Mouse (Mus musculus) embryonic facial prominence, embryonic 10.5 days (tissue): Measurements from ENCODE around the gene Ddx19b. TPM values are rescaled to one million over a fixed set of nuclear protein-coding genes. Genes with fewer than 3 reads are reported as not detected.
"Not testable (repeated sequence)": the region's sequence is repeated elsewhere in the genome, so short reads cannot be mapped to it uniquely, and the experiment has no call there.

Experiments
- DNase-seq: peaks from one replicate; pipeline ENCODE4 v3.0.0-alpha.2; 2017; ENCODE audit warnings: low spot score
- H3K27ac ChIP-seq: fragments of 300-500 bp; sonication (generic); replicated peaks from 2 replicates; pipeline ENCODE4 v1.5.1; 2016; ENCODE audit warnings: mild to moderate bottlenecking
- H3K27me3 ChIP-seq: fragments of 300-500 bp; sonication (generic); replicated peaks from 2 replicates; pipeline ENCODE4 v1.6.1; 2016; ENCODE audit warnings: low read depth, mild to moderate bottlenecking; ENCODE audit not compliant: poor library complexity, severe bottlenecking
- H3K36me3 ChIP-seq: fragments of 300-500 bp; sonication (generic); replicated peaks from 2 replicates; pipeline ENCODE4 v1.6.1; 2016; ENCODE audit warnings: mild to moderate bottlenecking, moderate library complexity
- H3K4me1 ChIP-seq: fragments of 300-500 bp; sonication (generic); 2 replicates; pipeline ENCODE4 v1.6.1; 2016
- H3K4me3 ChIP-seq: fragments of 300-500 bp; sonication (generic); 2 replicates; pipeline ENCODE4 v1.5.1; 2016; ENCODE audit warnings: mild to moderate bottlenecking, moderate library complexity
- H3K9me3 ChIP-seq: fragments of 300-500 bp; sonication (generic); 2 replicates; pipeline ENCODE4 v1.6.1; 2016; ENCODE audit warnings: mild to moderate bottlenecking
- WGBS: fragments of 180-500 bp; shearing (Covaris S2); methylation state at CpG from one replicate; pipeline ENCODE4 v1.1.7; 2016; 5-methylcytosine and 5-hydroxymethylcytosine counted together
- polyA plus RNA-seq: library from polyadenylated mRNA; unstranded; fragments of >200 nt; fragmentation: Nextera tagmentation; extraction: Ambion mirVana; gene quantifications from 2 replicates; pipeline ENCODE4 v1.2.1, GENCODE M21; 2016

Gene Ddx19b
- polyA plus RNA-seq, 1 experiment from 2014 or later, result 7.7 TPM

DNA sequence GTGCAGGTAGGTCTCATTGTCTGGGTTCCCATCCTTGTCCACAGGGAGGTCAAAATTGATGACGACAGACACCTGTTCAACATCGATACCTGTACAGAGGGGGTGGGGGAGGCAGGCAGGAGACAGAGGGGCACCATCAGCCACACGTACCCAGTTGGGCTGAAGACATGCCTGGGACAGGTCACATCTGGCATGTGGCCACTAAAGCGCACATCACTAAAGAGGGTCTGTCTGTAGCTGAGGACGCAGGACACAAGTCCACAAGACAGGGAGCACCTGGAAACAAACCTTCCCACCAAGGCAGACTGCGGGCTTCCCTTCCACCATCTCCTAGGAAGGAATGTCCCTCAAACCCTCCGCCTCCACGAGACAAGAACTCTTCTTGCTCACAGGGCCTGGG lies 55.0 kb downstream of the Ddx19b start:
- H3K9me3 ChIP-seq, DNase-seq: not testable (repeated sequence)

GRCm38 (mm10) chr8:110969910-110970770 lies 61.4 kb downstream of the Ddx19b start:
- H3K27me3 ChIP-seq, result no peaks in the 10 kb centered on the region
- peak overlapping the region; percentile 62 for H3K4me3 ChIP-seq
- peaks cover 91% of the 10 kb centered on the region for H3K36me3 ChIP-seq
- H3K4me1 ChIP-seq, result peaks cover 14% of the 10 kb centered on the region
- peak overlapping the region; percentile 85 for H3K27ac ChIP-seq
- H3K9me3 ChIP-seq, result no peaks in the 10 kb centered on the region
- WGBS, result 5% methylated on average over 45 of the region's 45 CpGs
- peak; percentile 94 for DNase-seq

More for the DNA sequence above, 55.0 kb downstream of the Ddx19b start:
- H3K4me1 ChIP-seq, H3K27me3 ChIP-seq, H3K27ac ChIP-seq, H3K4me3 ChIP-seq: not testable (repeated sequence)
- WGBS, result 95% methylated on average over 8 of the region's 8 CpGs
- H3K36me3 ChIP-seq, result peaks cover 87% of the 10 kb centered on the region

GRCm38 (mm10) chr8:110967326-110967725 lies 64.2 kb downstream of the Ddx19b start:
- peaks cover 14% of the 10 kb centered on the region for H3K4me1 ChIP-seq
- no peak overlapping the region for H3K4me3 ChIP-seq
- 83% methylated on average over 9 of the region's 9 CpGs for WGBS
- H3K9me3 ChIP-seq, result no peaks in the 10 kb centered on the region
- no peak overlapping the region for H3K27ac ChIP-seq
- H3K36me3 ChIP-seq, result peaks cover 90% of the 10 kb centered on the region
- no peak for DNase-seq
- no peaks in the 10 kb centered on the region for H3K27me3 ChIP-seq

- H3K36me3 ChIP-seq, result peaks cover 91% of the 10 kb centered on the region
- DNase-seq, result no peak
- no peaks in the 10 kb centered on the region for H3K9me3 ChIP-seq
- H3K27me3 ChIP-seq, result no peaks in the 10 kb centered on the region
- peaks cover 14% of the 10 kb centered on the region for H3K4me1 ChIP-seq
- WGBS, result 83% methylated on average over 8 of the region's 8 CpGs
- no peak overlapping the region for H3K4me3 ChIP-seq
- H3K27ac ChIP-seq, result no peak overlapping the region
Observed at GRCm38 (mm10) chr8:110966586-110966985, 65.0 kb downstream of the Ddx19b start.

- Histone ChIP-seq H3K27ac (no peak overlapping the region), H3K4me3 (no peak overlapping the region), H3K27me3 (no peaks in the 10 kb centered on the region), H3K4me1 (peaks cover 8% of the 10 kb centered on the region), H3K36me3 (peaks cover 85% of the 10 kb centered on the region), H3K9me3 (no peaks in the 10 kb centered on the region)
- DNase-seq, result no peak
- WGBS, result 71% methylated on average over 7 of the region's 7 CpGs
Observed at GRCm38 (mm10) chr8:110965594-110965993, 66.0 kb downstream of the Ddx19b start.

DNA sequence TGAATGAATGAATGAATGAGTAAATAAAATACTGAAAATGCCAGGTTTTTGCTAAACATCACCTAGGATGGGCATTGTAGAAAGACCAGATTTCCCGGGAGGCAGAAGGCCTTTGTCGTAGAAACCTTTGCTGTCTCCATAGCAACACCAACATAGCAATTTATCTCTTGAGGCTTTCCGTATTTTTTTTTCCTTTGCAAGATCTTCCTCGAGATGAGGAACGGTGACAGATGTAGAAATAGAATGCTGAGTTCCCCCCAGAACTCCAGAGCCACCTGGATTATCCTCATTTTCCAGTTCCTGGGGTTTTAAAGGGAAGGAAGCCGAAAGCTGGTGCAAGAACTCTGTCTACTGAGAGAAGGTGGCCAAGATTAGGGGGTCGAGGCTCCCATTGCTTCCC lies 66.9 kb downstream of the Ddx19b start:
- Histone ChIP-seq H3K36me3 (peaks cover 88% of the 10 kb centered on the region), H3K27ac (no peak overlapping the region), H3K9me3 (no peaks in the 10 kb centered on the region), H3K4me3 (no peak overlapping the region), H3K27me3 (no peaks in the 10 kb centered on the region), H3K4me1 (peaks cover 1% of the 10 kb centered on the region; the same call in 1 of the 2 replicates)
- WGBS, result 87% methylated on average over 7 of the region's 7 CpGs
- no peak for DNase-seq

- H3K9me3 ChIP-seq, result no peaks in the 10 kb centered on the region
- no peak overlapping the region for H3K27ac ChIP-seq
- no peak overlapping the region for H3K4me3 ChIP-seq
- no peak for DNase-seq
- no peaks in the 10 kb centered on the region for H3K4me1 ChIP-seq
- peaks cover 89% of the 10 kb centered on the region for H3K36me3 ChIP-seq
- H3K27me3 ChIP-seq, result no peaks in the 10 kb centered on the region
- 91% methylated on average over 2 of the region's 2 CpGs for WGBS
Observed at GRCm38 (mm10) chr8:110963051-110963450, 68.5 kb downstream of the Ddx19b start.

DNA sequence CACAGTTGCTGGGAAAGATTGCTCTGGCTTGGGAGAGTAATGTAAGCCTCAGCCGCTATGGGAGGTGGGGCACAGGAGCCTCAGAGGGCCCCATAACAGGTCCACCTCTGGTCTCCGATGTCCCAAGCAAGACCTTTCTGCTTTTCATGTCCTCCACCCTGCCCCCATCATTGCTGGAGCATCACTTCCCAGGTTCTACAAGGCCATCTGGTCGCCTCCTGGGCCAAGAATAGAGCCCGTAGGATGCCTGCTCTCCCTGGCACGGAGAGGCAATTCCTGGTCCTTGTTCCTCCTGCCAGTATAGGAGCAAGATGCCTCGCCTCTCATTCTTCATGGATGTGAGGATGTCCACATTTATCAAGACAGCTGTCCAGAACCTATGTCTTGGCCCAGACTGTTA lies 71.6 kb downstream of the Ddx19b start:
- no peaks in the 10 kb centered on the region for H3K27me3 ChIP-seq
- WGBS, result 94% methylated on average over 6 of the region's 6 CpGs
- peaks cover 10% of the 10 kb centered on the region for H3K4me1 ChIP-seq
- no peak overlapping the region for H3K27ac ChIP-seq
- no peak overlapping the region for H3K4me3 ChIP-seq
- no peaks in the 10 kb centered on the region for H3K9me3 ChIP-seq
- peaks cover 87% of the 10 kb centered on the region for H3K36me3 ChIP-seq
- no peak for DNase-seq

- Histone ChIP-seq H3K9me3 (no peaks in the 10 kb centered on the region), H3K36me3 (peaks cover 86% of the 10 kb centered on the region), H3K27me3 (no peaks in the 10 kb centered on the region), H3K4me1 (peaks cover 13% of the 10 kb centered on the region), H3K27ac (no peak overlapping the region), H3K4me3 (no peak overlapping the region)
- 94% methylated on average over 12 of the region's 12 CpGs for WGBS
- DNase-seq, result no peak
Observed at GRCm38 (mm10) chr8:110959071-110959780, 72.3 kb downstream of the Ddx19b start.

DNA sequence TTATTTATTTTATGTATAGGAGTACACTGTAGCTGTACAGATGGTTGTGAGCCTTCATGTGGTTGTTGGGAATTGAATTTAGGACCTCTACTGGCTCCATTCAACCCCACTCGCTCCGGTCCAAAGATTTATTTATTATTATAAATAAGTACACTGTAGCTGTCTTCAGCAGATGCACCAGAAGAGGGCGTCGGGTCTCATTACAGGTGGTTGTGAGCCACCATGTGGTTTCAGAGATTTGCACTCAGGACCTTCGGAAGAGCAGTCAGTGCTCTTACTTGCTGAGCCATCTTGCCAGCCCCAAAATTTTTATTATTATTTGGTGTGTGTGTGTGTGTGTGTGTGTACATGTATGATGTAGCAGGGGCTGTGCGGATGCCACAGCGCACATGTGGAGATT lies 73.0 kb downstream of the Ddx19b start:
- not testable (repeated sequence) for H3K4me3 ChIP-seq, H3K27ac ChIP-seq, DNase-seq, H3K27me3 ChIP-seq, H3K9me3 ChIP-seq
- WGBS, result 93% methylated on average over 7 of the region's 7 CpGs
- H3K36me3 ChIP-seq, result peaks cover 86% of the 10 kb centered on the region
- peaks cover 13% of the 10 kb centered on the region for H3K4me1 ChIP-seq

DNA sequence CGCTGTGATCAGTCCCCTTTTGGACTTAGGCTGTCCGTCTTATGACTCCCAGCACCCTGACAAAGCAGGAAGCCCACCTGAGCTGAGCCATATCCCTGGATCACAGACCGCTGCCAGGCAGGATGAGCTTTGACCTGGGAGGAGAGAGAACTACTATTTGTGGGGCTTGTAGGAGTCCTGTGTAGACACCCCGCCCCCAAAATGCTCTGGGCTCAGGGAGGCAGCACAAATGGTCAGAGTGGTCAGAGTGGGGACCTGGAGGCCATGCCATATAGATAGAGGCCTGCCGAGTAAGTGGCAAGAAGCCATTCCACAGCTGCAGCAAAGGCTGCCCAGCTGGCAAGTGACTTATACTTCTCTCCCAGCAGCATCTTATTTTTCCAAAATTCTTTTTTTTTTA lies 73.4 kb downstream of the Ddx19b start:
- Histone ChIP-seq H3K36me3 (peaks cover 85% of the 10 kb centered on the region), H3K4me1 (peaks cover 13% of the 10 kb centered on the region), H3K9me3 (no peaks in the 10 kb centered on the region), H3K27me3 (no peaks in the 10 kb centered on the region), H3K4me3 (no peak overlapping the region), H3K27ac (no peak overlapping the region)
- WGBS, result 91% methylated on average over 5 of the region's 5 CpGs
- DNase-seq, result no peak

DNA sequence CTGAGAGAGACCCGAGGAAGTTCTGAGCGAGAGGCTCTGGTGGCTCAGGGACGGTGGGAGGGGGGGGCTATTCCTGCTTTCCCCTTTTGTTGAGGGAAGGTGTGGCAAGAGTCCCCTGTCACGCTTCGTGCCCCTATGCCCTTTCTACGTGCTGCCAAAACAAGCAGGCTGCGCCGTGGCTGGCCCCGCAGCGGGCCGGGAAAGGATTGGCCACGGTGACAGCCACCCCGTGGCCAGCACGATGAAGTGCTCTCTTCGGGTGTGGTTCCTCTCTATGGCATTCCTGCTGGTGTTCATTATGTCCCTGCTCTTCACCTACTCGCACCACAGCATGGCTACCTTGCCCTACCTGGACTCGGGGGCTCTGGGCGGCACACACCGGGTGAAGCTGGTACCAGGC lies 74.1 kb downstream of the Ddx19b start:
- 94% methylated on average over 19 of the region's 19 CpGs for WGBS
- peaks cover 13% of the 10 kb centered on the region for H3K4me1 ChIP-seq
- no peaks in the 10 kb centered on the region for H3K9me3 ChIP-seq
- no peak for DNase-seq
- H3K27ac ChIP-seq, result no peak overlapping the region
- H3K4me3 ChIP-seq, result no peak overlapping the region
- H3K36me3 ChIP-seq, result peaks cover 85% of the 10 kb centered on the region
- H3K27me3 ChIP-seq, result no peaks in the 10 kb centered on the region
